Mouse (Mus musculus) activated CD4-positive, CD25-positive, alpha-beta regulatory T cell, adult 4 months (primary cell): Measurements from ENCODE around the gene Zfp628. TPM values are rescaled to one million over a fixed set of nuclear protein-coding genes. Genes with fewer than 3 reads are reported as not detected.

Experiments
- ATAC-seq: one replicate; pipeline ENCODE4 v1.8.0; 2017
- polyA plus RNA-seq, 2 experiments: library from polyadenylated mRNA; unstranded; fragments of 100-300 nt; shearing (Covaris generic); gene quantifications; one replicate each; pipeline ENCODE4 v1.2.1; 2017

The Zfp628 gene
- polyA plus RNA-seq, 2 experiments from 2014 or later, result 1.9 TPM

DNA sequence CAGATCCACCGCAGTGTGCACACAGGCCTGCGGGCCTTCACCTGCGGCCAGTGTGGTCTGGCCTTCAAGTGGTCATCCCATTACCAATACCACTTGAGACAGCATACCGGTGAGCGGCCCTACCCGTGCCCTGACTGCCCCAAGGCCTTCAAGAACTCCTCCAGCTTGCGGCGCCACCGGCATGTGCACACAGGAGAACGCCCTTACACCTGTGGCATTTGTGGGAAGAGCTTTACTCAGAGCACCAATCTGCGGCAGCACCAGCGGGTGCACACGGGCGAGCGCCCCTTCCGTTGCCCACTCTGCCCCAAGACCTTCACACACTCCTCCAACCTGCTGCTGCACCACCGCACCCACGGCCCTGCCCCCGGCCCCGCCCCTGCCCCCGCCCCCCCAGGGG, 4.1 kb downstream of the Zfp628 start:
- no peak for ATAC-seq

DNA sequence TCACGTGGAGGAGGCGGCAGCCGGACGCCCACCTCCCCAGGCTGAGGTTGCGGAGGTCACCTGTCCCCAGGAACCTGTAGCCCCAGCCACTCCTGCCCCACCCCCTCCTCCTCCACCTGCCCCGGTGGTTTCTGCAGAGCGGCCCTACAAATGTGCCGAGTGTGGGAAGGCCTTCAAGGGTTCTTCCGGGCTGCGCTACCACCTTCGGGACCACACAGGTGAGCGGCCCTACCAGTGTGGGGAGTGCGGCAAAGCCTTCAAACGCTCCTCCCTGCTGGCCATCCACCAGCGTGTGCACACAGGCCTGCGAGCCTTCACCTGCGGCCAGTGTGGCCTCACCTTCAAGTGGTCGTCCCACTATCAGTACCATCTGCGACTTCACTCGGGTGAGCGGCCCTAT, 5.0 kb downstream of the Zfp628 start:
- no peak for ATAC-seq

DNA sequence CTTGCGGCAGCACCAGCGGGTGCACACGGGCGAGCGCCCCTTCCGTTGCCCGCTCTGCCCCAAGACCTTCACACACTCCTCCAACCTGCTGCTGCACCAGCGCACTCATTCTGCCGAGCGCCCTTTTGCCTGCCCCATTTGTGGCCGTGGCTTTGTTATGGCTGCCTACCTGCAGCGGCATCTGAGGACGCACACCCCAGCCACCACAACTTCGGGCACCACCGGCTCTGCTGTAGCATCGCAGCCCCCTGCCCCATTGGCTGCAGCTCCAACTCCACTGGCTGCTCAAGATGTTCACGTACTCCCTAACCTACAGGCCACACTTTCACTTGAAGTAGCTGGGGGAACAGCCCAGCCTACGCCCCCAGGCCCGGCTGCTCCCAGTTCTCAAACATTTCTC, 5.5 kb downstream of the Zfp628 start:
- no peak for ATAC-seq

DNA sequence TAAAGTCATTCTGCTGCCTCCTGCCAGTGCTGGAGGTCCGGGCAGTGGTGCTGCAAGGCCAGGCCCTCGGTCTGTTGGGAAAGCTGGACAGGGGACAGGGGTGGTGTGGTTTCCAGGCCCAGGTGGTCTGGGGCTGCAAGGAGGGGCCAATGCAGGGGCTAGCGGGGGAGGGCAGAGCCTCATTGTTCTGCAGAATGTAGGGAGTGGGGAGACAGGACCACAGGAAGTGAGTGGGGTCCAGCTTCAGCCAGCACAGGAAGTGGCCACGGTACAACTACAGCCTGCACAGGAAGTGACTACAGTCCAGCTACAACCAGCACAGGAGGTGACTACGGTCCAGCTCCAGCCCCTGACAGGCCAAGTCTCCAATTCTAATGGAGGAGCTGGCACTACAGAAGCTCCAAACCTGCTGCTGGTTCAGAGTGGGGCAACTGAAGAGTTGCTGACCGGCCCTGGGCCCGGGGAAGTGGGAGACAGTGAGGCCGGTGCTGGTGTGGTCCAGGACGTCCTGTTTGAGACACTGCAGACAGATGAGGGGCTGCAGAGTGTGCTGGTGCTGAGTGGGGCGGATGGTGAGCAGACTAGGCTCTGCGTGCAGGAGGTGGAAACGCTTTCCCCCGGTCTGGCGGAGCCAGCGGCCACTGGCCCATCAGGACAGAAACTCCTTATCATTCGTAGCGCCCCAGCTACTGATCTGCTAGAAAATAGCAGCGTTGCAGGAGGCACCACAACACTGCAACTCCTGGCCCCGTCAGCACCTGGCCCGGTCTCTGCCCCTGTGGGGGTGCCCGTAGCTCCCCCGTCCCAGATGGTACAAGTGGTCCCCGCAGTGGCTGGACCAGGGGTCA, 6.2 kb downstream of the Zfp628 start:
- ATAC-seq, result no peak

DNA sequence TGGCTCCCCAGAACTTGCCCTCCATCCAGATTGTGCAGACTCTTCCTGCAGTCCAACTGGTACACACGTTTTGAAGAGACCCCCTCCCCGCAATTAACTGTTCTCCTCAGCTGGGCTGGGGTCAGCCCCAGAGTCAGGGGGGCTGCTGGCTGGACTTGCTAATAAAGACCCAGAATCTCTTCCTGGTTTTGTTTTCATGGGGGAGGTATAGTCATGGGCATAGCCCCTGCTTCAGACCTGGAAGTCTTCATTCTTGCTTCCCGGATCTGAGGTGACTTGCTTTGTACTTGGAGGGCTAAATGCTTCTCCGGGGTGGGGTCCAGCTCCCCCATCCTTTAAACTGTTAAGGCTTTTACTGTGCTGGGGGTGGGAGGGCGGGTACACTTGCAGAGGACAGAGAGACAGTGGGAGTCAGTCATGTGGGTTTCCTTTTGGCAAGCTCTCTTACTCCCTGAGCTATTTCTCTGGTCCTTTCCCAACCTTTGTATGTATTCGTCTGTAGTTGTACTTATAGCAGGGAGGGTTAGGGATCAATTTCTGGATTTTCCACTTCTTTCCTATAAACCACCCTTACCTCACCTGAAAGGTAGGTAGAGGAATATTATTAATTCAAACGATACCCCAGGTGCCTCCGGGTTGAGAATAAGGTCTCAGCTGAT, 6.9 kb downstream of the Zfp628 start, which contains the start of gene Nat14:
TSS of gene Nat14 (plus strand) at position 205 of the 659 bp plus-strand sequence.
- ATAC-seq, result no peak

DNA sequence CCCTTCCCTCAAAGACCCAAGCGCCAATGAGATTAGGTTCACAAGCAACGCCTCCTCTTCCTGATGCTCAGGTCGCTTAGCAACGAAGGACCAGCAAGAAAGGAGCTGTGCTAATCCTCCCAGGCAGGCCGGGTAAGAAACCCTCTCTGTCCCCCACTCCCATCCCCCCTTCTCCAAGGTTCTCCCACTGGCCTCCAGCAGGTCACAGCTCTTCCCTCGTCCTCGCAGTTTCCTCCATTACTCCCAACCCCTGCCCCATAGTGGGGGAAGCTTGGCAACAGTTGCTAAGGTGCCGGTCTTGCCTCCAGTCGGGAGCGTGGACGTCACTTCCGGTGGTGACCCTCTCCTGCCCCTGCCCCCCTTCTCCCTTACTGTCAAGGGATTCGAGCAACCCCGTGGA, 7.5 kb downstream of the Zfp628 start:
- peak; percentile 74 for ATAC-seq

DNA sequence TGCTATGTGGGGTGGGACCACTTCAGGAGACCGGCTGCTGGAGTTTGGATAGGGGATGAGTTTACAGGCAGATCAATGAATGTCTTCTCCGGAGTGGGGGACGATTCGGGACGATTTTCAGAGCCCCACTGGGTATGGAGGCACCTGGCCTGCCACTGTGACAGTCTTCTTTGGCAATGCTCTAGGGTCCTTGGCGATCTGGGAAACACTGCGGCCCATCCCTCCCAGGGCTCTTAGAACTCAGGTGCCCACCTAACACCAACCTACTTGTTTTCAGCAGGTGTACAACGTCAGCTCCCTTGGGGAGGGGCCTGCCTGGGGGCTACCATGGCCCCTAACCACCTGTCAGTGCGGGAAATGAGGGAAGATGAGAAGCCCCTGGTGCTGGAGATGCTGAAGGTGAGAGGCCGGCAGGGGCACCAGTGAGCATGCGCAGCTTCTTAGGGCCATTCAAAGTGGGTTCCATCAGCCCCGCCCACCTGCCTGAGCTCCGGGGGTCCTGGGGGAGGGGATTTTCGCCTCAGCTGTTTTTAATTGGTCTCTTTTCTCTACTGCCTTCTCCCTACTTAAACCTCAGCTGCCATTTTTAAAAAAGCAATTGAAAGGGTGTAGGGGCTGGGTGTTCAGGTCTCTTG, 8.0 kb downstream of the Zfp628 start:
- ATAC-seq, result no peak

DNA sequence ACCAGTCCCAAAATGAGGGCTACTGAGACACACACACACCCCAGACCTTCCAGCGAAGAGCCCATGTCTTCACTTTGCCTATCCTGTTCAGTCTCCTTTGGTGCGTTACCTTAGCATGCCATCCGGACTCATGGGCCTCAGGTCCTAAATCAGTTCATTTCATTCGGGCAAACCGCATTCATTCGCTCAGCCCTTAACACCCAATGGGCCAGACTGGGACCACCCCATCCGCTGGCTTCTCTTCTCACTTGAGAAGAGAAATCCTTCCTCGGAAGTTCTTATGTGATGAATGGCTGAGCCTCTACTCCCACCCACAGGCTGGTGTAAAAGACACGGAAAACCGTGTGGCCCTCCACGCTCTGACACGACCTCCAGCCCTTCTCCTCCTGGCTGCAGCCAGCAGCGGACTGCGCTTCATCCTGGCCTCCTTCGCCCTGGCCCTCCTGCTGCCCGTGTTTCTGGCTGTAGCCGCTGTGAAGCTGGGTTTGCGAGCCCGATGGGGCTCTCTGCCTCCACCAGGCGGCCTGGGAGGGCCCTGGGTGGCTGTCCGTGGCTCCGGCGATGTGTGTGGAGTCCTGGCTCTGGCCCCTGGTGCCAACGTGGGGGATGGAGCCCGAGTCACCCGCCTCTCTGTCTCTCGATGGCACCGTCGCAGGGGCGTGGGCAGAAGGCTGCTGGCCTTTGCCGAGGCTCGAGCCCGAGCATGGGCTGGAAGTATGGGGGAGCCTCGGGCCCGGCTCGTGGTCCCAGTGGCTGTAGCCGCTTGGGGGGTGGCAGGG, 8.8 kb downstream of the Zfp628 start:
- ATAC-seq, result no peak

DNA sequence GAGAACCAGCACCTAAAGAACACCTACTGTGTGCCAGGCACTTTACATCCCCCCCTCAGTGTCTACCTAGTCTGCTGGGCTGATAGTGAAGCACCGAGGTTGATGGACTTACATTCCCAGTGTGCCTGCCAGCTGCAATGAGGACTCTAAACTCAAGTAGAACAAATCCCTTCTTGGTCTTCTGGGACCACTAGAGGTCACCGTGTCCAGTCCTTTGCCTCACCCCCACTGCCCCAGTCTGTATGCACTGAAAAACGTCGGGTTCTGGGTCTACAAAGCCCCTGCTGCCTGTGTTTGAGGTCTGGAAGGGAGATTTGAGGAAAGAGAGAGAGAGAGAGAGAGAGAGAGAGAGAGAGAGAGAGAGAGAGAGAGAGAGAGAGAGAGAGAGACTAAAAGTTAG, 9.5 kb downstream of the Zfp628 start:
- ATAC-seq, result no peak

DNA sequence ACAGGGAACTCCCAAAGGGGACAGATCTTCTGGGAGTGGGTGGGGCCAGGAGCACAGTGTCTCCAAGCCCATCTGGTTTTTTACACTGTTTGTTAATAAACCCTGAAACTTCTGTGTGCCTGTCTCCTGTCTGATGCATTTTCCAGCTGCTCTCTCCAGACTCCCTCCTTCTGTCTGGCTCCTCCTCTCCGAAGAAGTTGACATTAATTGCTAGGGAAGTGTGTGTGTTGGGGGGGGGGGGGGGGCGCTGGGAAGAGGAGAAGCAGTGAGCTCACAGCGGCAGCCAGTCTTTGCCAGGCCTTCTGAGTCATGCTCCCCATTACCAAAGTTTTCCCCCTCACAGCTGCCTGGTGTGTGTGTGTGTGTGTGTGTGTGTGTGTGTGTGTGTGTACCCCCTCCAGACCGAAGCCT, 9.9 kb downstream of the Zfp628 start:
- no peak for ATAC-seq

DNA sequence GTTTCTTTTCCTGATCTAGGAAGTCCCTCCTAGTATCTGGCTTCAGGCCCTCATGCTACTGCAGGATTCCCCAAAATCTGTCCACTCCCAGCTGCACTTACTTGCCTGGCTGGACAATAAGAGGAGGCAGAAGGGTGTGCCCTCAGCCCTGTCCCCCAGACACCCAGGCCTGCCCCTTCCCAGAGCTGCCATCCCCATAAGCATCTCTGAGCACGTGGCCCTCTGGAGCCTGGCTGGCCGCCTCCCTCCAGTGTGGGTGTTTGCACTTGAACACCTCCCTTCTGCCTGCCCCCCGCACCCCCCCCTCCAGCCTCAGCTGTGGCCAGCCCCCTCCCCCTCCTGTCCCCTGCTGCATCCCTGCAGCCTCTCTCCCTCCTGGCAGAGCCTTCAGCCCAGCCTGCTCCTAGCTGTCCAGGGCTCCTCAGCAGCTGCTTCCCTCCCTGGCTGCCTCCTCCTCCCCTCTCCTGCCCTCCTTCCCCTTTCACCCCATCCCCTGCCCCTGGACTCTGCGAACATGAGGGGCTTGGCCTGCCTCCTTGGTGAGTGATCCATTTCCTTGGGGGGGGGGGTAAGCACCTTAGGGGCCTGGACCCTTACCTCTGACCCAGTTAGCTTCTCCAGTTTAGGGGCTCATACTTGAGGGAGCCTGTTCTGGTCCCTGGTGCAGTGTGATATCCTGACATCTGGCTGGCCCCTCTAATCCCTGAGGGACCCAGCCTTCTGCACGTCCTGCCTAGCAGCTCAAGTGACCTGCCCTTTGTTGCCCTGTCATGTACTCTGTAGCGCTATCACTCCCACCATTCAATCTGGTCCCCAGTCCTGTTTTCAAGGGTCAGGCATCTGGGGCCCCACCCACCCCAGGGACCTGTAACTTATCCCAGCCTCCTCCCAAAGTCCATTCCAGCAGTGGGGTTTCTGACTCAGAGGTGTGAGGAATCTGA, 10.7 kb downstream of the Zfp628 start, which contains the start of gene Ssc5d:
TSS of gene Ssc5d (plus strand) at position 345 of the 941 bp plus-strand sequence.
- no peak for ATAC-seq

DNA sequence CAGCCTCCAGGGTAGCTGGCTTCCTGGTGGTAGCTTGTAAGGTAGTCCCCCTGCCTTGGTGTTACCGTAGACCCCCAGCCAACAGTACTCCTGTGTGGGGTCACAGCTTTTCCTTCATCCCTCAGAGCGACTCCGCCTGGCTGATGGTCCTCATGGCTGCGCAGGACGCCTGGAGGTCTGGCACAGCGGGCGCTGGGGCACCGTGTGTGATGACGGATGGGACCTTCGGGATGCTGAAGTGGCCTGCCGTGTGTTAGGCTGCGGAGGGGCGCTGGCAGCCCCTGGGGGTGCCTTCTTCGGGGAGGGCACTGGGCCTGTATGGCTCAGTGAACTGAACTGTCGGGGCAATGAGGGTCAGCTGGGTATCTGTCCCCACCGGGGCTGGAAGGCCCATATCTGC, 11.8 kb downstream of the Zfp628 start:
- ATAC-seq, result no peak

DNA sequence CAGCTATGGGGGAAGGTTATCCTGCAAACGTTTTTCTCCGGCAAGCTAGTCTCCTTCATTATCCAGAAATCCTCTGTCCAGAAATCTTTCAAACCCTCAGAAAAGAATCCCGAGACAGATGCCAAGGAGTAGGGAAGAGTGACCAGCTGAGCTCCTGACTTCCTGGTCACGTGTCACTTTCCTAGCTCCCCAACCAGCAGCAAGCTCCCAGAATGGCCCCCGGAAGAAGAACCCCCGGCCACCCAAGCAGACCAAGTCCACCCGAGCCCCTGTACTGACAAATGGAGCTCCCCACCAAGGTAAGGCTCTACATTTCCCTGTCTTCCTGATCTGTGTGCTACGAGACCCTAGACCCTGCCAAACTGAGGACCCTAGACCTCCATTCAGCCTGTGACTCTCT, 12.7 kb downstream of the Zfp628 start:
- ATAC-seq, result no peak

DNA sequence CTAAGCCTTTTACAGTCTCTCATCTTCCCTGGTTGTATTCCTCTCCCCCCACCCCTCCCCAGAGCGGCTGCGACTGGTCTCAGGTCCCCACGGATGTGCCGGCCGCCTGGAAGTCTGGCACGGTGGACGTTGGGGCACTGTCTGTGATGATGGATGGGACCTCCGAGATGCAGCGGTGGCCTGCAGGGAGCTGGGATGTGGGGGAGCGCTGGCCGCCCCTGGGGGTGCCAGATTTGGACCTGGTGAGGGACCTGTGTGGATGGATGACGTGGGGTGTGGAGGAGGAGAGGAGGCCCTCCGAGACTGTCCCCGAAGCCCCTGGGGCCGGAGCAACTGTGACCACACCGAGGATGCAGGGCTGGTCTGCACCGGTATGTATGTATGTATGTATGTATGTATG, 13.3 kb downstream of the Zfp628 start:
- no peak for ATAC-seq

DNA sequence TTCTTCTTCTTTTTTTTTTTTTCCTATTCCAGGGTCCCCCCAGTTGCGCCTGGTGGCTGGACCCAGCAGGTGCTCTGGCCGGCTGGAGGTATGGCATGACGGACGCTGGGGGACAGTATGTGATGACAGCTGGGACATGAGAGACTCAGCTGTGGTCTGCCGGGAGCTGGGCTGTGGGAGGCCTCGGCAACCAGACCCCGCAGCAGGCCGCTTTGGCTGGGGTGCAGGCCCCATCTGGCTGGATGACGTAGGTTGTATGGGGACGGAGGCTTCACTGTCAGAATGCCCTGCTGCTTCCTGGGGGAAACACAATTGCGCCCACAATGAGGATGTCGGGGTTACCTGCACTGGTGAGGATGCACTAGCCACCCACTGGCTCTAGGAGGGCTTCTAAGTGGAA, 18.1 kb downstream of the Zfp628 start:
- no peak for ATAC-seq

DNA sequence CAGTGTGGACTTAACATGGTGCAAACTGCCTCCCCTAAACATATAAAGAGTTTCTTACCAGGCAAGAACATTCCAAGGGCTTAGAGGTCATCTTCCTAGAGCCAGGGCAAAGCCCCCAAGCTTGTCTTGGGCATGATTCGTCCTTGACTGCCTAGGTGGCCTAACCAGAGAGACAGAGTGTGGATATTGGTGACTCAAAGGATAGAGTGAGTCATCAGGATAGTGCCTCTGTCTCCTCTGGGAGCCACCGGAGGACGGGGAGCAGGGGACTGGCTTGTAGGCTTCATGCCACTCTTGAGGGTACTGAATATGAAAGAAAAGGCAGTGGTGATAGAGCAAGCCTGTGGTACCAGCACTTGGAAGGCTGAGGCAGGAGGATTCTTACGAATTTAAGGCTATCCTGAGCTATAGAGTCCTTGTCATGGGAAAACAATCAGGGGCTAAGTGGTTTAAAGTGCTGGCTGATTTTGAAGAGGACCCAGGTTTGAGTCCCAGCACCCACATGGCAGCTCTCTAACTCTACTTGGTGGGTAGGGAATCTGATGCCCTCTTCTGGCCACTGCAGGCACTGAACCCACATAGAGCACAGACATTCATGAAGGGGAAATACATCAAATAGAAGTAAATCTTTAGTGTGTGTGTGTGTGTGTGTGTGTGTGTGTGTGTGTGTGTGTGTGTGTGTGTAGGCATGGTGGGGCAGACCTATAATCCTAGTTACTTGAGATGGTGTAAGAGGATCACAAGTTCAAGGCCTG, 19.3 kb downstream of the Zfp628 start:
- ATAC-seq, result no peak

DNA sequence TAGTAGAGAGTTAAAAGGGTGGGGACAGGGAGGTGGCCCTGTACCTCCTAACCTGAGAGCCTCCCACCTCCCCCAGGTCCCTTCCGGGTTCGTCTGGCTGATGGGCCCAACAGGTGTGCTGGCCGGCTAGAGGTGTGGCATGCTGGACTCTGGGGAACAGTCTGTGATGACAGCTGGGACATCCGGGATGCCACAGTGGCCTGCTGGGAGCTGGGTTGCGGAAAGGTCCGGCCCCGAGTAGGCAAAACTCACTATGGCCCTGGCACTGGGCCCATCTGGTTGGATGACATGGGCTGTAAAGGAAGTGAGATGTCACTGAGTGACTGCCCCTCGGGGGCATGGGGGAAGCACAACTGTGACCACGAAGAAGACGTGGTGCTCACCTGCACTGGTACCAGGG, 21.8 kb downstream of the Zfp628 start:
- no peak for ATAC-seq

DNA sequence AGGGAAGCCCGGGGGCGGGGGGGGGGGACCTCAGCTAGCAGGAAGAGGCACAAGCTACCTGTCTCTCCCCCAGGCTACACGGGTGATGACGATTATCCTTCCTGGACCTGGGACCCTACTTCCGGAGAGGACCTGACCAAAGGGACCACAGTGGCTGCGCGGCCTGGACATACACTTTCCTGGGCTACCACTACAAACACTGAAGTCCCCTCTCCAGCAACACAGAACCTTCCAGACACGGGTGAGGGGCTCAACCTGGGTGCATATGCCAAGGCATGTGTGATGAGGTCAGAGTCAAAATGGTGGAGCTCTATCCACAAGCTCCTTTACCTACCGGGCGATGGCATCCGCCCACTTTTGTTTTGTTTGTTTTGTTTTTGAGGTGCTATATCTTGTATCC, 22.4 kb downstream of the Zfp628 start:
- no peak for ATAC-seq

DNA sequence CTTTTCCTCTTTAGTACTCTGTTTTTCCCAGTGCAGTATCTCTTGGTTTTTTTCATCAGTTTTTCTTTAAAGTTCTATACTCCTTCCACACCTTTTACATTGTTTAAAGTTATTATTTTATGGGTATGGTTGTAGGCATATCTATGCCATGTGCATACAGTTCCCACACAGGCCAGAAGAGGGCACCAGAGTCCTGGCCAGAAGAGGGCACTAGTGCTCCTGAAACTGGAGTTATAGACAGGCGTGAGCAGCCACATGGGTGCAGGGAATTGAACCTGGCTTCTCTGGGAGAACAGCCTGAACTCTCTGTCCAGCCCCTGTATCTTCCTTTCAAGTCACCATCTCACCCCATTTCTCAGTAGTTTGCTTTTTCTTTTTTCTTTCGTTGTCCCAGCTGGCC, 23.4 kb downstream of the Zfp628 start:
- peak; percentile 38 for ATAC-seq

DNA sequence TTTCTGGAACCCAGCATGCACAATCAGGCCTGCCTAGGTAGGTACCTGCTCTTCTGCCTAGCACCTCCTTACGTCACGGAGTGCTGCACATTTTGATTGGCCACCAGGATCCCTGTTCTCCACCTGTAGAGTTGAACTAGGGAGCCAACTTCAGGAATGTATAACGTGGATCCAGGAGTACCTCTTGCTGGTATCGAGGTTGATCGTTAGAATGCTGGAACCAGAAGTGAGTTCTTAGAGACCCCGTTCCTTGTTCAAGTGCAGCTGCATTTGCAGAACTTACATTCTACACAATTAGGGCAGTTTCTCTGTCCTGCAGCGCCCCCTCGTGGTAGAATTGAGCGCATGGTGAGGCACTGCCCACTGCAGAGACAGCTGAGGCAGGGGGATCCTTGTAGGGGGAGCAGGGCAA, 25.1 kb downstream of the Zfp628 start:
- peak; percentile 45 for ATAC-seq

DNA sequence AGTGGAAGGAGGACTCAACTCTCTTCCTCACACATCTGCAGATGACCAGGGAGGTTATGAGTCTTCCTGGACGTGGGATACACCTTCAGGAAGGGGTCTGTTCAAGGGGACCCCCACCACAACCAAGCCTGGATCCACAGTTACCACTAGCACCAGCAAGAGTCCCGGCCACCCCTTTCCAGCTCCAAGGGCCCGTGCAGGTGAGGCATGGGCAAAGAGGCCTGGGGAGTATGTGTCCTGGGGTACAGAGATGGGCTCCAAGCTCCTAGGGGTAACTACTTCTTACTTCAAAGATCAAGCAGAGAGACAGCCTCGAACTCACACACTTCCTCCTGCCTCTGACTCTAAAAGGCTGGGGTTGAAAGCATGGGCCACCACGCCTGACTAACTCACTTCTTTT, 27.7 kb downstream of the Zfp628 start:
- ATAC-seq, result no peak
